Mouse (Mus musculus): ENCODE data around the gene Il17d.

DNA sequence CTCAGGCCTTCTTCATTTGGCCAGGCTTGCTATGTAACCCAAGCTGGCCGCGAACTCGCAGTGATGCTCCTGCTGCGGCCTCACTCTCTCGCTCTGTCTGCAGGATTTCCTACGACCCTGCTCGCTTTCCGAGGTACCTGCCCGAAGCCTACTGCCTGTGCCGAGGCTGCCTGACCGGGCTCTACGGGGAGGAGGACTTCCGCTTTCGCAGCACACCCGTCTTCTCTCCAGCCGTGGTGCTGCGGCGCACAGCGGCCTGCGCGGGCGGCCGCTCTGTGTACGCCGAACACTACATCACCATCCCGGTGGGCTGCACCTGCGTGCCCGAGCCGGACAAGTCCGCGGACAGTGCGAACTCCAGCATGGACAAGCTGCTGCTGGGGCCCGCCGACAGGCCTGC is 17.7 kb downstream of the Il17d start:
- TF ChIP-seq GATA1 (IDR thresholded peaks at IDR 0.05; ENCODE audit: borderline replicate concordance, low read length) (no peak), FLI1 (IDR thresholded peaks at IDR 0.05; ENCODE audit: low read length) (no peak)

All from megakaryocyte, embryonic 14.5 days (primary cell).